Mouse (Mus musculus) left cerebral cortex, adult 2 months (tissue): ENCODE data around the gene Jmjd4. TPM values are rescaled to one million over a fixed set of nuclear protein-coding genes. Genes with fewer than 3 reads are reported as not detected.
A peak's percentile ranks its signal among the peaks of the same experiment; 100 is the strongest.

ENCODE experiments used
- DNase-seq, 2 experiments: peaks; one replicate each; pipeline ENCODE4 v3.0.0; 2021 to 2022; ENCODE audit warnings: low spot score in 2 of 2, mixed read lengths in 1 of 2; ENCODE audit errors: extremely low spot score in 1 of 2
- H3K27ac ChIP-seq: fragments of 200-600 bp; 2 replicates; pipeline ENCODE4 v1.8.1; 2022
- H3K4me3 ChIP-seq: fragments of 200-600 bp; 2 replicates; pipeline ENCODE4 v1.8.1; 2022
- CTCF ChIP-seq: fragments of 200-600 bp; IDR thresholded peaks from 2 replicates; pipeline ENCODE4 v1.8.1; 2022; ENCODE audit warnings: antibody characterized with exemption, mild to moderate bottlenecking, moderate library complexity
- intact Hi-C: fragments of 180-260 bp; cut with DNase I; formaldehyde crosslinking; loops from one replicate; pipeline ENCODE4 v1.15.1; 2025
- total RNA-seq, 2 experiments: library from RNA; stranded (reverse); gene quantifications; 2 replicates each; pipeline ENCODE4 v1.2.3; 2021

Gene Jmjd4
- total RNA-seq, 2 experiments from 2014 or later: 27.3 to 27.4 TPM

DNA sequence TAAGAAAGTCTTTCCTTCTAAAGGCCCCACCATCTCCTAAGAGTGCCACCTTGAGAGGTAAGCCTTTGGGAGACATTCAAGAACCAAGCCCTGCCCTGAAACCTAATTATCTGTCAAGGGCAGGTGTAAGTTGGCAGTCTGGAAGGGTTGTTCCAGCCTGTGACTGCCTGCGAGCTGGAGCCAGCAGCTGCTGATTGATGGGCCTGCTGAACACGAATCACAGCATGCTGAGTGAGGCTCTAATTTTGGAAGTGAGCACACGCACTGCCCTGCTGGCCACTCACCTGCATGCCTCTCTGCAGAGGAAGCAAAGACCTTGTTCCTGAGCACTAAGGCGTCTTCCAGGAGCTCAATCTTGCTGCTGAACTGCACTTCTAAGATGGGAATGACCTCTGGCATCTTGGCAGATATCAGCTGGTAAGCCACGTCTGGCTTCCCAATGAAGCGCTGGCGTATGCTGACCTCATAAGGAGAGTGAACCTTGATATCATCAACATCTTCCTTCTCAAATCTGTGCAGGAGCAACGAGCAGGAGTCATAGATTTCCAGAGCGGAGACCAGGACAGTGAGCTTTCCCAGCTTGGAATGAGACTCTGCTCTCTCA is 21.7 kb upstream of the Jmjd4 start:
- H3K4me3 ChIP-seq: no peak overlapping the region

DNA sequence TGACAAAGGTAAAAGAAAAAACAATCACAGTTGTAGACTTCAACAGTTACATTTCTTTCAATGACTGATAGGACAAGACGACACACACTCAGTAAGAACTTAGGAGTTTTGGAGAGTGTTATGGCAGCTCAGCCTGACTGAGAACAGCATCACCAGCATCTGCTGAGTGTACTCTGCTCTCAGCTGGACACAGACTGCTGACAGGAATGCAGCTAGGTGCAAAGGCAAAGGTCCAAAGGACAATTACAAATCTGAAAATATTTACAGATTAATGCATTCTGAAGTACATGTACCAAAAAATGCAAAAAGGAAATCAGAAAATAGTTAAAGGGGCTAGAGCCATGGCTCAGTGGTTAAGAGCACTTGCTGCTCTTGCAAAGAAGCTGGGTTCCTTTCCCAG is 19.9 kb upstream of the Jmjd4 start:
- Histone ChIP-seq H3K4me3 (no peak overlapping the region), H3K27ac (no peak overlapping the region)
- intact Hi-C loops: loop anchor here (5.0 kb wide), 1 partner anchor 123 kb away; the partner anchor contains the start of gene Wnt9a
- TF ChIP-seq CTCF: no peak
- no peak for DNase-seq

More for the DNA sequence above, 21.7 kb upstream of the Jmjd4 start:
- intact Hi-C loops: loop anchor here (5.0 kb wide), 1 partner anchor 121 kb away; the partner anchor contains the start of gene Wnt9a
- no peak for TF ChIP-seq CTCF
- no peak for DNase-seq
- H3K27ac ChIP-seq: no peak overlapping the region

DNA sequence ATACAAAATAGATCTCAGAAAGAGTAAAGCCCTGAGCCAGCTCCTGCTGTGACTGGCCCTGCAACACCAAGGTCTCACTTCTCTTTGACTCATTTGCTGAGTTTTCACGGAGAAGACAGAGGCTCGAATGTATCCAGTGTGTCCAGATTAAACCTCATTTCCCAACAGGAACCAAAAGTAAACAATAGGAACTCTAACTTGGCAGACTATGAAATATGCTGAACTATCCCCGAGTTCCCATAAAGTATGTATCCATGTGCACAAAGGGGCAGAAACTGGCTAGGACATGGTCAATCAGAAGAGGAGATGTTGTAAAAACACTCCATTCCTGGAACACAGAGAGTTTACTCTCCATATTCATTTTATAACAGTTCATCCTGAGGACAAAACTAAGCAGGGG is 17.6 kb upstream of the Jmjd4 start:
- Histone ChIP-seq H3K27ac (no peak overlapping the region), H3K4me3 (no peak overlapping the region)
- no peak for DNase-seq
- TF ChIP-seq CTCF: no peak
- intact Hi-C loops: no loop called here

- no peak overlapping the region for H3K27ac ChIP-seq
- no peak for TF ChIP-seq CTCF
- DNase-seq: no peak
- no peak overlapping the region for H3K4me3 ChIP-seq
- intact Hi-C loops: no loop called here
Observed at GRCm38 (mm10) chr11:59437954-59438353, 11.9 kb upstream of the Jmjd4 start.

DNA sequence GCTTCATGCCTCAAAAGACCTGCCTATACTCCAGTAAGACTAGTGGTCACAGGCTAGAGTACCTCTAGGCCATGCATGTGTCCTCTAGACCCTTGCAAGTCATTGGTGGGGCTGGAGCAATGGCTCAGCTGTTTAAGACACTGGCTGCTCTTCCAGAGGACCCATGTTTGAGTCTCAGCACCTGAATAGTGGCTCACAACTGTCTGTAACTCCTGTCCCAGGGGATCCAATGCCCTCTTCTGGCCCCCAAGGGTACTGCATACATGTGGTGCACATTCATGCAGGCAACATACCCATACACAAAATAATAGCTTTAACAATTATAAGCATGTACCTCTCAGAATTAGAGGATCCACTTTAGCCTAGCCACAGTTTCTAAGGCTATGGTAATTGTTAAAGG is 6.7 kb upstream of the Jmjd4 start:
- Histone ChIP-seq H3K27ac (no peak overlapping the region), H3K4me3 (no peak overlapping the region)
- no peak for DNase-seq
- intact Hi-C loops: no loop called here
- TF ChIP-seq CTCF: peak; percentile 30

GRCm38 (mm10) chr11:59450230-59450771 is 456 bp downstream of the Jmjd4 start:
- DNase-seq: peak in 1 of 2 experiments; percentile 24
- no peak; the same call in 1 of the 2 replicates for TF ChIP-seq CTCF
- Histone ChIP-seq H3K4me3 (peak overlapping the region; percentile 96), H3K27ac (peak overlapping the region; percentile 92)
- intact Hi-C loops: no loop called here

GRCm38 (mm10) chr11:59451086-59451485 is 1.2 kb downstream of the Jmjd4 start, which contains the start of gene Snap47:
TSS of gene Snap47 (minus strand) at chr11:59451186.
- Histone ChIP-seq H3K27ac (peak within 1 kb of the TSS; percentile 92), H3K4me3 (peak within 1 kb of the TSS; percentile 96)
- no peak for DNase-seq
- intact Hi-C loops: no loop called here
- TF ChIP-seq CTCF: no peak

DNA sequence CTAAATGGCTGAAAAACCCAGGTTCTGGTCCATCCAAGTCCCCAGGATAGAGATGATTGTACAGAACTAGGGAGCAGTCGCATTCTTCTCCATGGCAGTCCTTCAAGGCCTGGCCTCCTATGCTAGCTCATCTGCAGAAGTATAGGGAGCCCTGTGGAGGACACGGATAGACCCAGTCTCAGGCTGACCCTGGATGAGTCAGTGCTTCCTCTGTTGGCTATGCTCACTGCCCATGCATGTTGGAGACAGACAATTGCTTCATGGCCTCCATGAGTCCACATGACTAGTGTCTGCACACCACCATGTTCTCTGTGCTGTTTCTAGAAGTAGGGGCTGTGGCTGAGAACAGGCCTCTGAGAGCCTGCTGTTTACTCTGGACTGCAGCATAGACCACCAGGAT is 6.5 kb downstream of the Jmjd4 start:
- intact Hi-C loops: no loop called here
- TF ChIP-seq CTCF: no peak
- no peak for DNase-seq
- Histone ChIP-seq H3K27ac (no peak overlapping the region), H3K4me3 (no peak overlapping the region)

DNA sequence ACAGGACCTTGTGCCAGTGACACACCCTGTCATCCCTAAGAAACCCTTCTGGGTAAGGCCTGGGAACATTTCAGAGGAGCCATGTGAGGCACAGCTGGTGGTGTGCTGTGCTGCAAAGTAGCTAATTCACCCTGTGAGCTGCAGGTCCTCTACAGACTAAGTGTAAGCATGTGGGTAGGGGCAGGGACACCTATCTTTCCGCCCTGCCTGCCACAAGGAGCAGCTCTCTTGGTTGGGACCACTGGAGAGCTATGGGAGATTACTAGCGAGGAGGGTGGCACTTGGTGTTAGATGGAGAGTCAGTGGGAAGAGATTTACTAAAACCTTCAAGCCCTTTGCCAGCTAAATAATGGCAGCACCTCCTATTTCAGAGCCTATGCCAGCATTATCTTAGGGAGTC is 7.0 kb downstream of the Jmjd4 start:
- DNase-seq: no peak
- intact Hi-C loops: no loop called here

DNA sequence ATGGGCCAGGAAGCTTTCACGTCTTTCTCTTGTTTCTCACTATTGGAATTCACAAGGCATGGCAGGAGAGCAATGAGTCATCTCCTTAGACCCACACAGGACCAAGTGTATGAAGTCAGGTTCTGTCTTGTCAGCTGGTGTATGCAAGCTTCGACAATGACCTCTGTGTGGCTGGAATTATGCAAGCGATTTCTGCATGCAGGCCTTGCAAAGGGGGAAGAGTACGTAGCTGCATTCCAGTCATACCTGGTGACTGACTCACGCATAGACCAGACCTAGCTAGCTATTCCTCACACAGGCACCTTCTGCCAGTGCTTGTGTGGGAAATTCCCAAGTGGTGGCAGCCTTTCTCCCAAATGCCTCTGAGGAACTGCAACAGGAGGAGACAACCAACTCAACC is 9.1 kb downstream of the Jmjd4 start:
- H3K4me3 ChIP-seq: no peak overlapping the region
- no peak overlapping the region; the same call in 1 of the 2 replicates for H3K27ac ChIP-seq
- intact Hi-C loops: no loop called here
- no peak for TF ChIP-seq CTCF
- DNase-seq: no peak

More for the DNA sequence above, 7.0 kb downstream of the Jmjd4 start:
- no peak for TF ChIP-seq CTCF
- H3K27ac ChIP-seq: no peak overlapping the region
- no peak overlapping the region for H3K4me3 ChIP-seq

DNA sequence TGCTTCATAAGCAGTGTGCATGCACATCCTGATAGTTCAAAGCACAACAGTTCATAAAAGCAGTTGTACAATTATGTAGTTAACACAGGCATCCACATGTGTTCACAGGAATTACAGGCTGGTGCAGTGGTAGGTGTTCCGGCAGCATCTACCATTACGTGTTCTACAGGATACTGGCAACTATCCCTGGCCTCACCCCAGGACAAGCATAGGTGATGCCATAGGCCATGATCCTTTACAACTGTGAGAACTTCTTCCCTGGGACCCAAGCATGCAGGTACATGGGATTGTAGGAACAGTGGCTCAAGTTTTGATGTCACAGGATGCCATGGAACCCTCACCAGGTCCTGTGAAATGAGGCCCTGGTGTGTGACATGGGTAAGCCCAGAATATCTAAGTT is 10.6 kb downstream of the Jmjd4 start:
- no peak for TF ChIP-seq CTCF
- intact Hi-C loops: no loop called here
- DNase-seq: no peak
- H3K27ac ChIP-seq: no peak overlapping the region
- no peak overlapping the region for H3K4me3 ChIP-seq

- Histone ChIP-seq H3K27ac (peak overlapping the region; percentile 78), H3K4me3 (peak overlapping the region; percentile 81)
- no peak for TF ChIP-seq CTCF
- intact Hi-C loops: loop anchor here (5.0 kb wide), 1 partner anchor 104 kb away; no protein-coding TSS in a partner anchor
- DNase-seq: no peak
Observed at GRCm38 (mm10) chr11:59471413-59472325, 21.8 kb downstream of the Jmjd4 start.
